Comparison of ENCODE assay signal across 8 mouse cellular contexts in genomic region chr13:92610311-92611221, GRCm38 (mm10). TPM values are rescaled to one million over a fixed set of nuclear protein-coding genes. Genes with fewer than 3 reads are reported as not detected.
DNase-seq lines count a peak whose midpoint lies in the region; ATAC-seq and TF ChIP-seq lines count a peak whose summit lies in the region.

TSS of gene Serinc5 (plus strand) at chr13:92611091.

- H3K9ac ChIP-seq in kidney, embryonic 15.5 days = peak within 1 kb of the TSS; percentile 79
- peak within 1 kb of the TSS; percentile 78 for H3K9ac ChIP-seq in limb, embryonic 15.5 days
- peak within 1 kb of the TSS; percentile 79 for H3K9ac ChIP-seq in midbrain, postnatal 0 days (replicated peaks; ENCODE audit: low read length, poor library complexity, severe bottlenecking)

- peak; percentile 90 for ATAC-seq in erythroblast, adult 5-6 weeks (replicated peaks; ENCODE audit: low FRiP score, poor library complexity, severe bottlenecking)
- peak; percentile 98 for ATAC-seq in kidney, embryonic 15.5 days (replicated peaks; ENCODE audit: low FRiP score)
- ATAC-seq in limb, embryonic 15.5 days (ENCODE audit: insufficient number of reproducible peaks, low FRiP score, low TSS enrichment, low read depth) = peak; percentile 98
- ATAC-seq in midbrain, postnatal 0 days (ENCODE audit: low FRiP score) = peak; percentile 97

- DNase-seq in CD4-positive helper T cell, adult 2 months (ENCODE audit: low read depth, low spot score) = peak; percentile 92
- peak; percentile 97 for DNase-seq in brain, embryonic 14.5 days (ENCODE audit: low read depth)
- DNase-seq in heart, embryonic 10.5 days (ENCODE audit: low spot score) = peak; percentile 99
- DNase-seq in midbrain, postnatal 0 days (ENCODE audit: low spot score) = peak; percentile 95
- DNase-seq in spleen, postnatal 10 days (ENCODE audit: low spot score in 2 of 2) = peak; percentile 99 to 100

- peak within 1 kb of the TSS; percentile 76 for H3K4me3 ChIP-seq in heart, embryonic 10.5 days
- H3K4me3 ChIP-seq in kidney, embryonic 15.5 days (replicated peaks) = peak within 1 kb of the TSS; percentile 65
- H3K4me3 ChIP-seq in limb, embryonic 15.5 days = peak within 1 kb of the TSS; percentile 86
- peak within 1 kb of the TSS; percentile 71 for H3K4me3 ChIP-seq in midbrain, postnatal 0 days (ENCODE audit: low read depth, low read length)

- H3K4me2 ChIP-seq in kidney, embryonic 15.5 days = peak within 1 kb of the TSS; percentile 92
- peak within 1 kb of the TSS; percentile 90 for H3K4me2 ChIP-seq in limb, embryonic 15.5 days
- peak within 1 kb of the TSS; percentile 86 for H3K4me2 ChIP-seq in midbrain, postnatal 0 days (ENCODE audit: low read depth, low read length, poor library complexity, severe bottlenecking)

- no peak for TF ChIP-seq CTCF in brain, embryonic 14.5 days (IDR thresholded peaks at IDR 0.05; ENCODE audit: borderline replicate concordance, extremely low read depth, insufficient read depth, insufficient read length)
- TF ChIP-seq CTCF in midbrain, postnatal 0 days (IDR thresholded peaks at IDR 0.05) = no peak; the same call in 1 of the 2 replicates

- no peaks in the 10 kb centered on the region for H3K9me3 ChIP-seq in heart, embryonic 10.5 days
- no peaks in the 10 kb centered on the region for H3K9me3 ChIP-seq in kidney, embryonic 15.5 days (replicated peaks)
- no peaks in the 10 kb centered on the region for H3K9me3 ChIP-seq in limb, embryonic 15.5 days
- H3K9me3 ChIP-seq in midbrain, postnatal 0 days (ENCODE audit: low read length) = no peaks in the 10 kb centered on the region

- H3K36me3 ChIP-seq in heart, embryonic 10.5 days = no peaks in the 10 kb centered on the region
- H3K36me3 ChIP-seq in kidney, embryonic 15.5 days = no peaks in the 10 kb centered on the region
- no peaks in the 10 kb centered on the region for H3K36me3 ChIP-seq in limb, embryonic 15.5 days
- no peaks in the 10 kb centered on the region for H3K36me3 ChIP-seq in midbrain, postnatal 0 days (ENCODE audit: insufficient read depth, low read length)

- H3K4me1 ChIP-seq in heart, embryonic 10.5 days = peaks cover 15% of the 10 kb centered on the region
- peaks cover 24% of the 10 kb centered on the region for H3K4me1 ChIP-seq in kidney, embryonic 15.5 days
- H3K4me1 ChIP-seq in limb, embryonic 15.5 days = peaks cover 16% of the 10 kb centered on the region
- peaks cover 11% of the 10 kb centered on the region; the same call in 1 of the 2 replicates for H3K4me1 ChIP-seq in midbrain, postnatal 0 days (ENCODE audit: insufficient read depth, low read length)

- H3K27me3 ChIP-seq in heart, embryonic 10.5 days (ENCODE audit: insufficient read depth, poor library complexity, severe bottlenecking) = no peaks in the 10 kb centered on the region
- H3K27me3 ChIP-seq in kidney, embryonic 15.5 days = no peaks in the 10 kb centered on the region
- H3K27me3 ChIP-seq in limb, embryonic 15.5 days = no peaks in the 10 kb centered on the region
- no peaks in the 10 kb centered on the region for H3K27me3 ChIP-seq in midbrain, postnatal 0 days (ENCODE audit: insufficient read depth, low read length)

- 1% methylated on average over 55 of the region's 55 CpGs for WGBS in heart, embryonic 10.5 days
- WGBS in kidney, embryonic 15.5 days = under 1% methylated on average over 55 of the region's 55 CpGs
- 1% methylated on average over 55 of the region's 55 CpGs for WGBS in limb, embryonic 15.5 days
- under 1% methylated on average over 55 of the region's 55 CpGs for WGBS in midbrain, postnatal 0 days

- TF ChIP-seq POLR2A in brain, embryonic 14.5 days (IDR thresholded peaks at IDR 0.05; ENCODE audit: borderline replicate concordance, extremely low read depth, insufficient read depth, insufficient read length, poor library complexity, severe bottlenecking) = peak; percentile 56; the same call in 1 of the 2 replicates

- H3K27ac ChIP-seq in heart, embryonic 10.5 days = peak within 1 kb of the TSS; percentile 94
- peak within 1 kb of the TSS; percentile 96 for H3K27ac ChIP-seq in kidney, embryonic 15.5 days
- H3K27ac ChIP-seq in limb, embryonic 15.5 days = peak within 1 kb of the TSS; percentile 90
- peak within 1 kb of the TSS; percentile 78 for H3K27ac ChIP-seq in midbrain, postnatal 0 days (ENCODE audit: low read depth, low read length)

RNA-seq across cellular contexts. Expression of gene Serinc5, which starts in this region (rescaled TPM):
- 31.7 and 34.8 TPM in 2 replicates for polyA plus RNA-seq in brain, embryonic 14.5 days (2012; rRNA removed)
- 34.7 and 41.3 TPM in 2 replicates for total RNA-seq in erythroblast, adult 5-6 weeks (2015; ENCODE audit: low replicate concordance)
- 42.4 and 50.7 TPM in 2 replicates for total RNA-seq in erythroblast, adult 5-6 weeks (2017; ENCODE audit: low replicate concordance)
- polyA plus RNA-seq in heart, embryonic 10.5 days (2016; fragmentation: Nextera tagmentation; extraction: Ambion mirVana) = 14.7 and 15.4 TPM in 2 replicates
- polyA plus RNA-seq in kidney, embryonic 15.5 days (2015; fragmentation: Nextera tagmentation; extraction: Ambion mirVana) = 16.5 and 16.8 TPM in 2 replicates
- polyA plus RNA-seq in limb, embryonic 15.5 days (2015; fragmentation: Nextera tagmentation; extraction: Ambion mirVana) = 19.3 and 19.7 TPM in 2 replicates
- 38.4 and 40.7 TPM in 2 replicates for total RNA-seq in midbrain, postnatal 0 days (2014; rRNA removed)
- polyA plus RNA-seq in midbrain, postnatal 0 days (2015; fragmentation: Nextera tagmentation; extraction: Ambion mirVana) = 12.8 and 13.5 TPM in 2 replicates

Comparison
In these comparisons a context has a peak if more than half of its experiments do, and no peak if none do; other contexts are left out.
1. Peak in every context shown above with its lines: DNase-seq, ATAC-seq, H3K4me3 ChIP-seq and H3K27ac ChIP-seq.